Mouse (Mus musculus) myocyte (in vitro differentiated cells): Measurements from ENCODE around the gene Sergef.

Experiments
- CEBPB ChIP-seq: IDR thresholded peaks from 2 replicates; pipeline ENCODE4 v1.6.1; 2011; ENCODE audit warnings: mild to moderate bottlenecking, moderate library complexity; ENCODE audit not compliant: poor library complexity, insufficient read depth, severe bottlenecking
- E2F4 ChIP-seq: IDR thresholded peaks from one replicate; pipeline ENCODE4 v1.6.1; 2011; ENCODE audit warnings: mild to moderate bottlenecking, control low read depth, moderate library complexity; ENCODE audit not compliant: insufficient read depth
- MAX ChIP-seq: IDR thresholded peaks from one replicate; pipeline ENCODE4 v1.6.1; 2011; ENCODE audit warnings: low read depth, mild to moderate bottlenecking, control low read depth
- MYOG ChIP-seq, 3 experiments: IDR thresholded peaks; one replicate each; pipeline ENCODE4 v1.6.1; 2011; ENCODE audit warnings: control low read depth in 2 of 3, low read depth in 2 of 3, mild to moderate bottlenecking in 2 of 3; ENCODE audit not compliant: insufficient read length in 2 of 3, control insufficient read depth in 1 of 3, insufficient read depth in 1 of 3
- POLR2A ChIP-seq: IDR thresholded peaks from one replicate; pipeline ENCODE4 v1.6.1; 2011; ENCODE audit warnings: low read depth, mild to moderate bottlenecking, control low read depth, moderate library complexity; ENCODE audit not compliant: insufficient read length
- POLR2AphosphoS2 ChIP-seq: IDR thresholded peaks from one replicate; pipeline ENCODE4 v1.6.1; 2011; ENCODE audit warnings: low read depth, control low read depth; ENCODE audit not compliant: insufficient read length
- SRF ChIP-seq: IDR thresholded peaks from one replicate; pipeline ENCODE4 v1.6.1; 2011; ENCODE audit warnings: low read depth; ENCODE audit not compliant: control insufficient read depth, insufficient read length
- TCF12 ChIP-seq: IDR thresholded peaks from one replicate; pipeline ENCODE4 v1.6.1; 2011; ENCODE audit warnings: mild to moderate bottlenecking, control low read depth; ENCODE audit not compliant: poor library complexity, insufficient read depth, severe bottlenecking
- TCF3 ChIP-seq: IDR thresholded peaks from one replicate; pipeline ENCODE4 v1.6.1; 2011; ENCODE audit warnings: low read depth, control low read depth; ENCODE audit not compliant: insufficient read length
- USF1 ChIP-seq: IDR thresholded peaks from one replicate; pipeline ENCODE4 v1.6.1; 2011; ENCODE audit warnings: low read depth, mild to moderate bottlenecking, control low read depth, moderate library complexity

DNA sequence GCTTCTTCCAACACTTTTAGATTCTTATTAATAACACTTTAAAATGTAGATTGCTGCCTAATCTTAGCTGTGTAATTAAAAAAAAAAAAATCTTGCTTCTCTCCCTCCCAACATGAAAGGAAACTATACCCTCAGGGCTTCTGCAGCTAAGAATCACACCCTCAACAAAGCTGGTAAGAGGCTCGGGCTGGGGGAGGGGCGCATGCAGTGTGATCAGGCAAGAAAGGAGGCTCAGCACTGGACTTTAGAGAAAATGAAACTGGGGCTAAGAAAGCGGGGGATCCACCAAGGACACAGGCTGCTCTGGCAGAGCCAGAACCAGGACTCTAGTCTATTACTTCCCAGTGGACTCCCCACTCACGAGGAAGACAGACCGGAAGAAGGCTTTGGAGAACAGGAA is 38.5 kb downstream of the Sergef start:
- TF ChIP-seq POLR2A = no peak
- TF ChIP-seq POLR2AphosphoS2 = no peak
- TF ChIP-seq MYOG (IDR thresholded peaks at IDR 0.05; ENCODE audit: control insufficient read depth in 1 of 3, insufficient read depth in 1 of 3, insufficient read length in 2 of 3, low read depth in 2 of 3) = no peak
- TF ChIP-seq TCF12 = no peak
- no peak for TF ChIP-seq TCF3
- TF ChIP-seq CEBPB = no peak
- TF ChIP-seq MAX = no peak
- no peak for TF ChIP-seq SRF
- no peak for TF ChIP-seq E2F4
- TF ChIP-seq USF1 = no peak
